Mouse (Mus musculus) spleen, adult 2 months (tissue): Measurements from ENCODE around the gene 0610030E20Rik. TPM values are rescaled to one million over a fixed set of nuclear protein-coding genes. Genes with fewer than 3 reads are reported as not detected.
A peak's percentile ranks its signal among the peaks of the same experiment; 100 is the strongest.

ENCODE experiments used
- DNase-seq, 2 experiments: peaks; one replicate each; pipeline versions ENCODE4 v3.0.0 to v3.0.0-alpha.2; 2012 to 2021; ENCODE audit warnings: low spot score in 2 of 2, low read depth in 1 of 2
- H3K27ac ChIP-seq: fragments of 200-500 bp; 2 replicates; pipeline ENCODE4 v1.5.1; 2012; ENCODE audit warnings: low read length, inconsistent platforms; ENCODE audit not compliant: insufficient read depth
- H3K27me3 ChIP-seq: fragments of 200-500 bp; 2 replicates; pipeline ENCODE4 v1.6.1; 2012; ENCODE audit warnings: mild to moderate bottlenecking, moderate library complexity, low read length, inconsistent platforms; ENCODE audit not compliant: control insufficient read depth, insufficient read depth
- H3K36me3 ChIP-seq: fragments of 200-500 bp; 2 replicates; pipeline ENCODE4 v1.6.1; 2012; ENCODE audit warnings: mild to moderate bottlenecking, low read length, inconsistent platforms; ENCODE audit not compliant: control insufficient read depth, insufficient read depth
- H3K4me1 ChIP-seq: fragments of 200-500 bp; 2 replicates; pipeline ENCODE4 v1.6.1; 2011; ENCODE audit warnings: inconsistent platforms; ENCODE audit not compliant: control insufficient read depth, insufficient read depth, insufficient read length
- H3K4me3 ChIP-seq: fragments of 200-500 bp; 2 replicates; pipeline ENCODE4 v1.5.1; 2011; ENCODE audit warnings: mild to moderate bottlenecking, inconsistent platforms; ENCODE audit not compliant: insufficient read depth, insufficient read length; ENCODE audit errors: extremely low read depth
- CTCF ChIP-seq: fragments of 200-500 bp; IDR thresholded peaks from 2 replicates; pipeline ENCODE4 v1.5.1; 2011; ENCODE audit warnings: mild to moderate bottlenecking, inconsistent platforms; ENCODE audit not compliant: insufficient read depth, insufficient read length, insufficient replicate concordance; ENCODE audit errors: extremely low read depth
- POLR2A ChIP-seq: fragments of 200-500 bp; IDR thresholded peaks from 2 replicates; pipeline ENCODE4 v1.6.1; 2011; ENCODE audit warnings: low read depth, low read length, inconsistent platforms
- WGBS: fragments of 180-500 bp; shearing (Covaris S2); methylation state at CpG from one replicate; pipeline ENCODE4 v1.1.7; 2018; 5-methylcytosine and 5-hydroxymethylcytosine counted together
- polyA plus RNA-seq: library from polyadenylated mRNA; depleted of rRNA; stranded (reverse); fragments of >200 nt; gene quantifications from 2 replicates; pipeline ENCODE4 v1.2.3, GENCODE M21; 2012

Gene 0610030E20Rik
- polyA plus RNA-seq, 1 experiment = 19.9 TPM

DNA sequence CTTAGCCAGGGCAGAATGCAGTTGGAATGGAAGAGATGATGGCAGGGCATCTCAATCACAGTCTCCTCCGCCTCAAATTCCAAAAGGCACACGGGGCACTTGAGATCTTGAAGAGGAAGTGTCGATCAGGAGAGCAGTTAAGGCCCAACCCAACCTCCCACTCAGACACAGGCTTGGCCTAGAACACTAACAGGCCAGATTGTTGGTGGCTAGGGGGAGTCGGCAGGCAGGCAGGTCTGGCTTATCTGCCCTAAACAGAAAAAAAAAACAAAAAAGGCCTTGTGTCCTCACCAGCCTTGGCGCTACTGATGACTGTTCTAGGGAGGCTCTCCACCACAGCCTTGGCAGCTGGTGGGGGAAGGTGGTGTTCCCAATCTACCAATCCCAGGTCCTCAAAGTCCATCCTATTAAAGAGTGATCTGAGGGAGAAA lies 14.0 kb downstream of the 0610030E20Rik start:
- 56% methylated on average over 5 of the region's 5 CpGs for WGBS
- Histone ChIP-seq H3K27ac (no peak overlapping the region), H3K4me3 (peak overlapping the region; percentile 24; the same call in 1 of the 2 replicates), H3K36me3 (peaks cover 15% of the 10 kb centered on the region), H3K27me3 (no peaks in the 10 kb centered on the region), H3K4me1 (peaks cover 4% of the 10 kb centered on the region; the same call in 1 of the 2 replicates)
- DNase-seq = no peak
- TF ChIP-seq CTCF (no peak), POLR2A (no peak)

DNA sequence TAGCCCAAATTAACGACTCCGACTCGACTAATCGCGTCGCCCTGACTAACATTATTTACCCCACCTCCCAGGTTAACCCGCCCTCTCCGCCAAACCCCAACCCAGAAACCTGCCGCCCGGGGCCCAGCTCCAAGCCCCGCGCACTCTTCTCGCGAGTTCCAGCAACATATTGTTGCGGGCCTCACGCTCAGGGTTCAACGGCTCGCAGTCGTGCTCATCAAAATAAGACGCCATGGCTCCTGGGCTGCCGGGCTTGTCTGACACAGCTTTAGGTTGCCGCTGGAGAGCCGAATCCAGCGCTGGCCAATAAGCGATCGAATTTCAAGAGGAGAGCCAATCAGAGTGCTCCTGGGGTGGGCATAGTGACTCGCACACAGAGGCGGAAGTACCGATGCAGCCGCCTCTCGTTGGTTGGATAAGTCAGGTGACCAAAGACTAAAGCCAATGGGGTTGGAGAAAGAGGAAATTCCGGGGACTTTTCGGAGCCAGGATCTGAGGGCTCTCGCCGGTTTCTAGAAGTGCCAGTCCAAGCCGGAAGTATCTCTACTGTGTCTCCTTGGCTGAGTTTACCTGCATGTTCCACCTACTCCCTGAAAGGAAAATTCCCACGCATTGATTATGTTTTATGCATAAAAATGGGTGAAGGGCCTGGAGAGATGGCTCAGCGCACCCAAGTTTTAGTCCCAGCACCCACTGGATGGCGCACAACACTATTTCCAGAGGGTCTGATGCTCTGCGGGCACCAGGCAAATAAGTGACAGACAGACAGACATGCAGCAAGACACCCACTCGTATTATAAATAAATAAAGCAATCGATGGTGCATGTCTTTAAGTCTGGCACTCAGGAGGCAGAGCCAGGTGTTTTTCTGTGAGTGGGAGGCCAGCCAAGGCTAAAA lies 15.3 kb downstream of the 0610030E20Rik start:
- under 1% methylated on average over 42 of the region's 42 CpGs for WGBS
- peaks cover 15% of the 10 kb centered on the region for H3K36me3 ChIP-seq
- H3K4me1 ChIP-seq = peaks cover 4% of the 10 kb centered on the region; the same call in 1 of the 2 replicates
- H3K27ac ChIP-seq = peak overlapping the region; percentile 89
- no peaks in the 10 kb centered on the region for H3K27me3 ChIP-seq
- H3K4me3 ChIP-seq = peak overlapping the region; percentile 98
- TF ChIP-seq POLR2A (peak; percentile 71), CTCF (no peak; the same call in 1 of the 2 replicates)
- DNase-seq = peak; percentile 96 to 97

DNA sequence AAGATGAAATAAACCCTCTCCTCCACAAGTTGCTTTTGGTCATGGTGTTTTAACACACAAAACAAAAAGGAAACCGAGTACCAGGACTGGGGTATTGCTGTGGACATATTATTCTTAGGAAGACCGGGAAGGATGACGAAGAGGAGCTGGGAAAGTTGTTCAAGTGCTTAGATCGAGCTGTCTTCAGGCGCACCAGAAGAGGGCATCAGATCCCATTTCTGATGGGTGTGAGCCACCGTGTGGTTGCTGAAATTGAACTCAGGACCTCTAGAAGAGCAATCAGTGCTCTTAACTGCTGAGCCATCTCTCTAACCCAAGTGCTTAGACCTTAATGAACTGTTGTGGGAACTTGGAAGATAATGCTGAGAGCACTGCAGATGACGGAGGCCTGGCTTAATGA lies 16.9 kb downstream of the 0610030E20Rik start:
- Histone ChIP-seq H3K4me3 (no peak overlapping the region), H3K4me1 (peaks cover 4% of the 10 kb centered on the region; the same call in 1 of the 2 replicates), H3K36me3 (peaks cover 14% of the 10 kb centered on the region), H3K27ac (no peak overlapping the region), H3K27me3 (no peaks in the 10 kb centered on the region)
- no peak for TF ChIP-seq POLR2A
- no peak; the same call in 1 of the 2 replicates for TF ChIP-seq CTCF
- DNase-seq = no peak
- WGBS = 44% methylated on average over 7 of the region's 7 CpGs

DNA sequence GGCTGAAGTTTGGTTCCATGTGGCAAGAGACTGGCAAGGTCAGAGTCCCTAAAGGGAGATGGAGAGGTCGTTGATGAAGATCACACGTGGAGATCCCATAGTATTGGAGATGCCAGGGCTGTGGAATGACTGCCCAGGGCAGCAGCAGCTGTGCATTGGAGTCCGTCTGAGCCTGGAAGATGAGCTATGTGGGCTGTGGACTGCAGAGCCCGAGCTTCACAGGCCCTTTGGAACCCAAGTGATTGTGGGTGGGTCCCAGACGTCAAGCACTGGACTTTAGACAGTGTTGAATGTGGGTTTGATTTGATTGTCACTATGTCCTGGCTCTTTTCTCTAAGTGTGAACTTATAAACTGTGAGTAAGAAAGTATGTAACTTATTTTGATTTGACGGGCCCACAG lies 17.9 kb downstream of the 0610030E20Rik start:
- Histone ChIP-seq H3K4me3 (no peak overlapping the region), H3K36me3 (peaks cover 9% of the 10 kb centered on the region), H3K27ac (no peak overlapping the region), H3K4me1 (peaks cover 4% of the 10 kb centered on the region; the same call in 1 of the 2 replicates), H3K27me3 (no peaks in the 10 kb centered on the region)
- DNase-seq = no peak
- no peak for TF ChIP-seq CTCF
- TF ChIP-seq POLR2A = no peak
- WGBS = 64% methylated on average over 6 of the region's 6 CpGs

DNA sequence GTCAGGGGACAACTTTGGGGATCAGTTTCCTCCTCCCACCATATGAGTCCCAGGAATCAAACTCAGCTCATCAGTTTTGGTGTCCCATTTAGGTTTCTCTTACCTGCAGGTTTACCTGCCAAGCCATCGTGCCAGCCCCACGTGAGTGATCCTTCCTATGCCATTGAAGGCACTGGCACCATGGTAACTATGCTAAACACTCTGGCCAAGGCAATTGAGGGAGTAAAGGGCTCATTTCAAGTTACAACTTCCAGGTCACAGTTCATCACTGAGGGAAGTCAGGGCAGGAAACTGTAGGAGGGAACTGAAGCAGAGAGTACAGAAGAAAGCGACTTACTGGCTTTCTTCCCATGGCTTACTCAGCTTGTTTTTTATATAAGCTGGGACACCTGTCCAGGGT lies 19.2 kb downstream of the 0610030E20Rik start:
- H3K4me1 ChIP-seq = peaks cover under 1% of the 10 kb centered on the region; the same call in 1 of the 2 replicates
- WGBS = 62% methylated on average over 3 of the region's 3 CpGs
- no peak for TF ChIP-seq CTCF
- no peak for TF ChIP-seq POLR2A

DNA sequence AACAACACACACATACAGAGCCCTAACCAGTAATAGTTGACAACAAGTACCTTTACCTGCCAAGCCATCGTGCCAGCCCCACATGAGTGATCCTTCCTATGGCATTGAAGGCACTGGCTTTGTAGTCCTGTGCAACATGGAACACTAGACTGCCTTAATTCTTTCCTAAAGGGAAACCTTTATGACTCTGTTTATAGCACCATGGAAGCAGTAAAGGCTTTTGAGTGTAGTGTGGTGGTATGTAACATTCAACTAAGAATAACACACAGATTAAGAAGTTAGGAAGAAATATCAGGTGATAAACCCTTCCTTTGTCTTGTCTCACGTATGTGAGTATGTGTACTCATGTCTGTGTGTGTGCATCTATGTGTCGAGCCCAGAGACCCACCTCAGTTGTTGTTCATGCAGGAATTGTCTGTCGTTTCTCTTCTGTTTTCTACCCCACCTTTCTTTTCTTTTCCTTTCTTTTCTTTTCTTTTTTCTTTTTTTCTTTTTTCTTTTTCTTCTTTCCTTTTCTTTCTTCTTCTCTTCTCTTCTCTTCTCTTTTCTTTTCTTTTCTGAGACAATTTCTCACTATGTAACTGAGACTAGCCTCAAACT lies 19.8 kb downstream of the 0610030E20Rik start, which contains the start of gene Rnf181:
Gene Rnf181 (minus strand): TSS at position 113 of the 600 bp plus-strand sequence.
- H3K27ac ChIP-seq = no peak within 1 kb of the TSS
- DNase-seq = no peak
- 86% methylated on average over 4 of the region's 4 CpGs for WGBS
- H3K36me3 ChIP-seq = peaks cover 1% of the 10 kb centered on the region; the same call in 1 of the 2 replicates
- H3K4me3 ChIP-seq = no peak within 1 kb of the TSS
- H3K4me1 ChIP-seq = no peaks in the 10 kb centered on the region; the same call in 1 of the 2 replicates
- H3K27me3 ChIP-seq = no peaks in the 10 kb centered on the region
- TF ChIP-seq POLR2A (no peak), CTCF (no peak)

More for the DNA sequence above, 19.2 kb downstream of the 0610030E20Rik start:
- no peak overlapping the region for H3K4me3 ChIP-seq
- DNase-seq = no peak
- peaks cover 1% of the 10 kb centered on the region; the same call in 1 of the 2 replicates for H3K36me3 ChIP-seq
- H3K27ac ChIP-seq = no peak overlapping the region
- no peaks in the 10 kb centered on the region for H3K27me3 ChIP-seq
